In the genomic region with DNA sequence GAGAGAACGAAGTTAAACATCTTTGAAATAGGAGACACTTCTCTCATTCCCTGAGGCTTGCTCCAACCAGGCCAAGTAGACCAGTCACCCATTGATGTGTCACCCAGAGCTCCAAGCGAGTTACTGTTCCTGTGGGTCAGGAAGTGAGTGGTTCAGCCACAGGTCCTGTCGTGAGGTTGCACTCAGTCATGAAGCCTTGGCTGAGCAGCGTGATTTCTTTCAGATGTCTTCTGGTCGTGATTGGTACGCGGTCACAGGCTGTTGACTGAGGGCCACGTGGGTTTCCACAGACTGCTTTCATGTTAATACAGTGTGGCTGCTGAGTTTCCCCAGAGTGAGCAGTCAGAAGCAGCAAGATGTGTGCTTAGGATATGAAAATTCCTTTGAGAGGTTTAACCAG, we compare ENCODE assay signal across 14 mouse cellular contexts. TPM values are rescaled to one million over a fixed set of nuclear protein-coding genes. Genes with fewer than 3 reads are reported as not detected.
A peak's percentile ranks its signal among the peaks of the same experiment; 100 is the strongest.
DNase-seq lines count a peak whose midpoint lies in the region; ATAC-seq and TF ChIP-seq lines count a peak whose summit lies in the region.
"Had no signal": no experiment of that assay in that cellular context is flagged by ENCODE, and none has a peak within 500 bp of the region (broad histone marks: within the 10 kb centered on the region; RNA-seq: fewer than 3 reads in every experiment).

No protein-coding gene starts in this region.

- no peaks in the 10 kb centered on the region for H3K79me2 ChIP-seq in CH12.LX (replicated peaks; ENCODE audit: control insufficient read depth, extremely low read depth, insufficient read depth, poor library complexity, severe bottlenecking)

- H3K27me3 ChIP-seq in kidney, embryonic 14.5 days (ENCODE audit: control insufficient read depth, insufficient read depth, low read length) = no peaks in the 10 kb centered on the region
- H3K27me3 ChIP-seq in CH12.LX (replicated peaks) = no peaks in the 10 kb centered on the region
- H3K27me3 ChIP-seq in splenic B cell, adult 2 months (ENCODE audit: control insufficient read depth, insufficient read depth, low read length, poor library complexity, severe bottlenecking) = no peaks in the 10 kb centered on the region
- H3K27me3 ChIP-seq: liver, embryonic 13.5 days had no signal

- no peak overlapping the region for H3K4me3 ChIP-seq in kidney, embryonic 14.5 days (ENCODE audit: low read length)
- no peak overlapping the region for H3K4me3 ChIP-seq in CH12.LX (replicated peaks in 1 of 3; ENCODE audit: low read depth in 2 of 3, low read length in 2 of 3, poor library complexity in 1 of 3)
- H3K4me3 ChIP-seq in embryonic fibroblast, embryonic 13.5 days (ENCODE audit: insufficient read depth, low read length) = no peak overlapping the region
- H3K4me3 ChIP-seq: limb, embryonic 10.5 days; liver, embryonic 13.5 days; midbrain, embryonic 10.5 days had no signal

- peaks cover 15% of the 10 kb centered on the region for H3K4me1 ChIP-seq in kidney, embryonic 14.5 days (ENCODE audit: control insufficient read depth, insufficient read depth, low read length)
- H3K4me1 ChIP-seq in CH12.LX (ENCODE audit: control insufficient read depth in 1 of 2, insufficient read depth in 2 of 2) = peaks cover 3 to 12% of the 10 kb centered on the region in 2 experiments; a peak in 3 of 4 replicates
- peaks cover 24% of the 10 kb centered on the region for H3K4me1 ChIP-seq in embryonic fibroblast, embryonic 13.5 days (ENCODE audit: control insufficient read depth, insufficient read depth, low read length)

- no peak overlapping the region for H3K4me2 ChIP-seq in kidney, embryonic 14.5 days (replicated peaks; ENCODE audit: low read depth, low read length)
- no peak overlapping the region for H3K4me2 ChIP-seq in CH12.LX (ENCODE audit: insufficient read depth, low read depth, poor library complexity, severe bottlenecking)
- H3K4me2 ChIP-seq: liver, embryonic 13.5 days had no signal

- no peak for TF ChIP-seq POLR2A in CH12.LX (IDR thresholded peaks at IDR 0.05; ENCODE audit: low read depth, low read length)
- no peak for TF ChIP-seq POLR2A in embryonic fibroblast, embryonic 13.5 days (IDR thresholded peaks at IDR 0.05; ENCODE audit: low read depth, low read length)

- WGBS in kidney, embryonic 14.5 days = 38% methylated on average over 8 of the region's 8 CpGs

- no peak overlapping the region for H3K27ac ChIP-seq in kidney, embryonic 14.5 days (ENCODE audit: low read depth, low read length)
- no peak overlapping the region for H3K27ac ChIP-seq in CH12.LX (ENCODE audit: insufficient read depth, low read depth)
- peak overlapping the region; percentile 57; the same call in 1 of the 2 replicates for H3K27ac ChIP-seq in embryonic fibroblast, embryonic 13.5 days (ENCODE audit: insufficient read depth, low read length)
- H3K27ac ChIP-seq: limb, embryonic 10.5 days; liver, embryonic 13.5 days; midbrain, embryonic 10.5 days had no signal

- no peaks in the 10 kb centered on the region for H3K9me3 ChIP-seq in kidney, embryonic 14.5 days (ENCODE audit: control insufficient read depth, low read length)
- H3K9me3 ChIP-seq in CH12.LX (replicated peaks; ENCODE audit: low read length) = no peaks in the 10 kb centered on the region
- H3K9me3 ChIP-seq: limb, embryonic 10.5 days; liver, embryonic 13.5 days; midbrain, embryonic 10.5 days had no signal

- in situ Hi-C loops in CH12.LX (cut with MboI; ENCODE audit: low pct_ligation_motif_present, low pct_unique_long_range_greater_than_20kb, low sequenced_read_pairs) = loop anchor here (10.0 kb wide), 1 partner anchor 54 kb away; no protein-coding TSS in a partner anchor

- no peaks in the 10 kb centered on the region for H3K36me3 ChIP-seq in kidney, embryonic 14.5 days (ENCODE audit: control insufficient read depth, insufficient read depth, low read length)
- no peaks in the 10 kb centered on the region for H3K36me3 ChIP-seq in CH12.LX (replicated peaks in 1 of 2; ENCODE audit: control insufficient read depth in 1 of 2, insufficient read depth in 1 of 2, low read length in 1 of 2)
- H3K36me3 ChIP-seq in splenic B cell, adult 2 months (ENCODE audit: control insufficient read depth, insufficient read depth, low read length, poor library complexity, severe bottlenecking) = no peaks in the 10 kb centered on the region
- H3K36me3 ChIP-seq: limb, embryonic 10.5 days; liver, embryonic 13.5 days; midbrain, embryonic 10.5 days had no signal

- H3K9ac ChIP-seq in kidney, embryonic 14.5 days (ENCODE audit: low read depth, low read length) = no peak overlapping the region
- no peak overlapping the region for H3K9ac ChIP-seq in CH12.LX (ENCODE audit: insufficient read depth, low read depth)
- H3K9ac ChIP-seq: liver, embryonic 13.5 days had no signal

- no peak for TF ChIP-seq RAD21 in CH12.LX (IDR thresholded peaks at IDR 0.05; ENCODE audit: low read depth, low read length)

- no peak for TF ChIP-seq CTCF in CH12.LX (conservative IDR thresholded peaks at IDR 0.05 in 1 of 2, IDR thresholded peaks at IDR 0.05 in 1 of 2; ENCODE audit: low read depth in 2 of 2, low read length in 2 of 2)
- no peak for TF ChIP-seq CTCF in embryonic fibroblast, embryonic 13.5 days (IDR thresholded peaks at IDR 0.05; ENCODE audit: borderline replicate concordance, insufficient read depth, low read length)

- dilution Hi-C loops in CH12.LX (cut with MboI; ENCODE audit: extremely low pct_ligation_motif_present, extremely low pct_unique_long_range_greater_than_20kb, low sequenced_read_pairs) = no loop called here

- TF ChIP-seq EP300 in CH12.LX (IDR thresholded peaks at IDR 0.05; ENCODE audit: low read length) = no peak

- peak; percentile 30 for DNase-seq in kidney, postnatal 10 days
- DNase-seq in CH12.LX (ENCODE audit: extremely low read depth) = peak; percentile 28
- peak; percentile 3 for DNase-seq in splenic B cell, adult 2 months (ENCODE audit: low read depth, low spot score)
- no peak for DNase-seq in adrenal gland, postnatal 36 days
- DNase-seq in adrenal gland, adult 2 months = no peak
- DNase-seq: cerebellum, postnatal 25 days; gastrocnemius, postnatal 36 days; liver, embryonic 13.5 days; right cerebral cortex, postnatal 25 days had no signal

- no peak for ATAC-seq in kidney, embryonic 14.5 days (ENCODE audit: low FRiP score, low TSS enrichment)
- ATAC-seq: lung, postnatal 0 days had no signal

TF ChIP-seq in CH12.LX, 34 proteins besides CTCF, POLR2A, EP300 and RAD21:
- TF ChIP-seq POLR2AphosphoS2 (IDR thresholded peaks at IDR 0.05; ENCODE audit: low read depth, low read length) = no peak
- no peak for TF ChIP-seq ELF1 (IDR thresholded peaks at IDR 0.05; ENCODE audit: low read depth, low read length)
- no peak for TF ChIP-seq BHLHE40 (IDR thresholded peaks at IDR 0.05; ENCODE audit: low read depth, low read length)

RNA-seq across cellular contexts. Expression of a gene that starts 33.5 kb away (rescaled TPM):
- 13.5 and 13.8 TPM in 2 replicates for polyA plus RNA-seq in kidney, embryonic 14.5 days (2014; fragmentation: Nextera tagmentation; extraction: Ambion mirVana)
- total RNA-seq in CH12.LX (2012; rRNA removed) = 0.42 and 0.59 TPM in 2 replicates
- total RNA-seq in CH12.LX (2014; rRNA removed) = 2.1 and 2.2 TPM in 2 replicates
- 2.8 and 2.9 TPM in 2 replicates for polyA plus RNA-seq in CH12.LX (2012; ENCODE audit: insufficient read length, low read depth)
- polyA plus RNA-seq in embryonic fibroblast, embryonic 13.5 days (2011; ENCODE audit: insufficient read length, low read depth, missing spikeins) = 34.0 and 63.0 TPM in 2 replicates
- 10 to 100 TPM; 20.7 to 41.7 TPM for total RNA-seq in adrenal gland, postnatal 36 days (2021)
- total RNA-seq in adrenal gland, adult 2 months (2021) = 10 to 100 TPM; 17.1 to 26.9 TPM
- 2.3 and 2.9 TPM in 2 replicates for polyA plus RNA-seq in adrenal gland, adult 2 months (2012; rRNA removed)

Comparison
In these comparisons a context has a peak if more than half of its experiments do, and no peak if none do; other contexts are left out.
1. DNase-seq: peak in kidney, postnatal 10 days (single experiment), CH12.LX (single experiment) and splenic B cell, adult 2 months (single experiment); none in adrenal gland, postnatal 36 days (0 of 2) and adrenal gland, adult 2 months (single experiment).